Mouse (Mus musculus): ENCODE measurements at regions not wholly inside any gene's neighbourhood (a gene's known extent, or its start where the extent isn't known, plus 50 kb on each side); places are given as distances from the start of the nearest gene placed in this dataset.
A peak's percentile ranks its signal among the peaks of the same experiment; 100 is the strongest.

- ATAC-seq (ENCODE audit: low TSS enrichment), result no peak
Measured at GRCm38 (mm10) chr13:11273896-11274295, 832.8 kb downstream of the Ryr2 start.

- ATAC-seq (ENCODE audit: low TSS enrichment), result peak; percentile 55
Measured at GRCm38 (mm10) chr13:11268673-11269340, 837.9 kb downstream of the Ryr2 start.

- no peak for ATAC-seq (ENCODE audit: low TSS enrichment)
Measured at GRCm38 (mm10) chr13:11247541-11247940, 859.2 kb downstream of the Ryr2 start.

GRCm38 (mm10) chr13:11216671-11217330 lies 856.2 kb upstream of the Chrm3 start:
- no peak for ATAC-seq (ENCODE audit: low TSS enrichment)

GRCm38 (mm10) chr13:11210109-11210508 lies 849.5 kb upstream of the Chrm3 start:
- ATAC-seq (ENCODE audit: low TSS enrichment), result no peak

- no peak for ATAC-seq (ENCODE audit: low TSS enrichment)
Measured at GRCm38 (mm10) chr13:11205216-11205786, 844.7 kb upstream of the Chrm3 start.

GRCm38 (mm10) chr13:11201978-11202377 lies 841.3 kb upstream of the Chrm3 start:
- ATAC-seq (ENCODE audit: low TSS enrichment), result no peak

- peak; percentile 67 for ATAC-seq (ENCODE audit: low TSS enrichment)
Measured at GRCm38 (mm10) chr13:11192471-11192870, 831.8 kb upstream of the Chrm3 start.

GRCm38 (mm10) chr13:11181191-11181590 lies 820.5 kb upstream of the Chrm3 start:
- ATAC-seq (ENCODE audit: low TSS enrichment), result no peak

- ATAC-seq (ENCODE audit: low TSS enrichment), result no peak
Measured at GRCm38 (mm10) chr13:11180356-11180755, 819.7 kb upstream of the Chrm3 start.

- no peak for ATAC-seq (ENCODE audit: low TSS enrichment)
Measured at GRCm38 (mm10) chr13:11178586-11178985, 817.9 kb upstream of the Chrm3 start.

GRCm38 (mm10) chr13:11177642-11178420 lies 817.2 kb upstream of the Chrm3 start:
- no peak for ATAC-seq (ENCODE audit: low TSS enrichment)

GRCm38 (mm10) chr13:11167115-11167514 lies 806.5 kb upstream of the Chrm3 start:
- no peak for ATAC-seq (ENCODE audit: low TSS enrichment)

GRCm38 (mm10) chr13:11164130-11164529 lies 803.5 kb upstream of the Chrm3 start:
- ATAC-seq (ENCODE audit: low TSS enrichment), result peak; percentile 92

GRCm38 (mm10) chr13:11147268-11147667 lies 786.6 kb upstream of the Chrm3 start:
- peak; percentile 90 for ATAC-seq (ENCODE audit: low TSS enrichment)

GRCm38 (mm10) chr13:11107693-11108092 lies 747.0 kb upstream of the Chrm3 start:
- no peak for ATAC-seq (ENCODE audit: low TSS enrichment)

- no peak for ATAC-seq (ENCODE audit: low TSS enrichment)
Measured at GRCm38 (mm10) chr13:11106426-11106825, 745.8 kb upstream of the Chrm3 start.

- ATAC-seq (ENCODE audit: low TSS enrichment), result no peak
Measured at GRCm38 (mm10) chr13:11105571-11105970, 744.9 kb upstream of the Chrm3 start.

GRCm38 (mm10) chr13:11099586-11099950 lies 738.9 kb upstream of the Chrm3 start:
- no peak for ATAC-seq (ENCODE audit: low TSS enrichment)

- no peak for ATAC-seq (ENCODE audit: low TSS enrichment)
Measured at GRCm38 (mm10) chr13:11098899-11099585, 738.4 kb upstream of the Chrm3 start.

GRCm38 (mm10) chr13:11092911-11093310 lies 732.3 kb upstream of the Chrm3 start:
- no peak for ATAC-seq (ENCODE audit: low TSS enrichment)

Data from frontal cortex, adult (tissue).